Mouse (Mus musculus) MEL (cell line): ENCODE data around the gene Gys2.
A peak's percentile ranks its signal among the peaks of the same experiment; 100 is the strongest.

Source experiments
- EP300 ChIP-seq, 2 experiments: IDR thresholded peaks; 2 replicates each; pipeline ENCODE4 v1.6.1; 2011; ENCODE audit warnings: improper control_type of control experiment in 2 of 2, low read length in 2 of 2, low read depth in 1 of 2, mild to moderate bottlenecking in 1 of 2
- GATA1 ChIP-seq: IDR thresholded peaks from 2 replicates; pipeline ENCODE4 v1.6.1; 2011; ENCODE audit warnings: low read depth, low read length, improper control_type of control experiment
- HCFC1 ChIP-seq: IDR thresholded peaks from 2 replicates; pipeline ENCODE4 v1.6.1; 2012; ENCODE audit warnings: low read depth, mild to moderate bottlenecking, inconsistent platforms, low read length, improper control_type of control experiment, moderate library complexity
- RAD21 ChIP-seq: IDR thresholded peaks from 2 replicates; pipeline ENCODE4 v1.6.1; 2011; ENCODE audit warnings: mild to moderate bottlenecking, low read depth, low read length, improper control_type of control experiment

DNA sequence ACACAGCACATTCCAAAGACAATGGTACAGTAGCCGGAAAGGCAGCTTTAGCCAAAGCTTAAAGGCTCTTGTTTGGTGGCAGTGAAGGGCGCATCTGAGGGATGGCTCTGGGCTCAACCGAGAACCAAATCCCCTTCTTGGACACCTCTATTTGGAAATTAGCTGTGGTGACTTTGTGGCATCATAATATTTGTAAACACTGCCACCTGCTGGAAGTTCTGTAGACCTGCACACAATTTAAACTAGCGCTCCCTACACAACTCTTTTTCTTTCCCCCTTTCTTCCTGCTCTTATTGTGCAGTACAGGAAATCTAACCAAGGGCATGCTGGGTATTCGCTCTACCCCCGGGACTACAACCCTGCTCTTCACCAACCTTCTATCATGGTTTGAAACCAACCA is 46.2 kb upstream of the Gys2 start:
- TF ChIP-seq EP300 (IDR thresholded peaks at IDR 0.05; ENCODE audit: low read depth in 1 of 2, low read length in 2 of 2) (no peak), RAD21 (peak; percentile 86), GATA1 (no peak), HCFC1 (no peak)
